Mouse (Mus musculus) liver, embryonic 12.5 days (tissue): ENCODE data around the gene Ahcyl1. TPM values are rescaled to one million over a fixed set of nuclear protein-coding genes. Genes with fewer than 3 reads are reported as not detected.
"Not testable (repeated sequence)": the region's sequence is repeated elsewhere in the genome, so short reads cannot be mapped to it uniquely, and the experiment has no call there.

Source experiments
- ATAC-seq: fragments of 200-750 bp; cut with Nextera tagmentation; 2 replicates; pipeline ENCODE4 v1.8.0; 2017; ENCODE audit warnings: moderate number of reproducible peaks, mild to moderate bottlenecking, moderate library complexity
- H3K27ac ChIP-seq: fragments of 300-500 bp; sonication (generic); 2 replicates; pipeline ENCODE4 v1.5.1; 2016; ENCODE audit warnings: mild to moderate bottlenecking
- H3K27me3 ChIP-seq: fragments of 300-500 bp; sonication (generic); replicated peaks from 2 replicates; pipeline ENCODE4 v1.6.1; 2016; ENCODE audit warnings: mild to moderate bottlenecking, moderate library complexity
- H3K36me3 ChIP-seq: fragments of 300-500 bp; sonication (generic); 2 replicates; pipeline ENCODE4 v1.6.1; 2016; ENCODE audit warnings: mild to moderate bottlenecking, moderate library complexity
- H3K4me1 ChIP-seq: fragments of 300-500 bp; sonication (generic); 2 replicates; pipeline ENCODE4 v1.6.1; 2016
- H3K4me2 ChIP-seq: fragments of 300-500 bp; sonication (generic); 2 replicates; pipeline ENCODE4 v1.6.1; 2016; ENCODE audit warnings: mild to moderate bottlenecking, moderate library complexity
- H3K4me3 ChIP-seq: fragments of 300-500 bp; sonication (generic); 2 replicates; pipeline ENCODE4 v1.5.1; 2016; ENCODE audit warnings: mild to moderate bottlenecking, moderate library complexity
- H3K9ac ChIP-seq: fragments of 300-500 bp; sonication (generic); 2 replicates; pipeline ENCODE4 v1.6.1; 2016; ENCODE audit warnings: mild to moderate bottlenecking, moderate library complexity
- H3K9me3 ChIP-seq: fragments of 300-500 bp; sonication (generic); replicated peaks from 2 replicates; pipeline ENCODE4 v1.6.1; 2016; ENCODE audit warnings: mild to moderate bottlenecking, moderate library complexity
- WGBS: fragments of 180-500 bp; shearing (Covaris S2); methylation state at CpG from one replicate; pipeline ENCODE4 v1.1.7; 2016; ENCODE audit not compliant: insufficient replicate concordance; 5-methylcytosine and 5-hydroxymethylcytosine counted together
- polyA plus RNA-seq: library from polyadenylated mRNA; unstranded; fragments of >200 nt; fragmentation: Nextera tagmentation; extraction: Ambion mirVana; gene quantifications from 2 replicates; pipeline ENCODE4 v1.2.1, GENCODE M21; 2016

Ahcyl1 gene
- polyA plus RNA-seq, 1 experiment from 2014 or later, result 54.0 TPM

DNA sequence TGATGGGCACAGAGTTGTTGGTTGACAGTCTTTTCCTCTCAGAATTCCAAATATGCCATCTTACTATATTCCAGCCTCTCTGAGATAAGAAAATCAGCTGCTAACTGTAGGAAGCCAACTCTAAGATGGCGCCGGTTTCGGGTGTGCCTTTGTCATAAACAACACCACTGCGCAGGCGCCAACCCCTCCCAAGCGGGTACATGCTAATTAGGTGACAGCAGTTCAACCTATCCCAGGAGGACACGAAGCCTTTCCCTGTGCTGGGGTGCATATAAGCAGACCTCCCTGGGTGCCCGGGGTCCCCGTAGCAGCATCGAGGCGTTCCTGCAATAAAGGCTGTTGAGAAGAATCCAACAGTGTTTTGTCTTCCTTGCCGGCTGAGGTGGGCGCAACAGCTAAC lies 39.3 kb upstream of the Ahcyl1 start:
- H3K9me3 ChIP-seq, H3K27ac ChIP-seq, H3K9ac ChIP-seq, H3K27me3 ChIP-seq, H3K36me3 ChIP-seq, ATAC-seq, H3K4me3 ChIP-seq, H3K4me2 ChIP-seq: not testable (repeated sequence)
- peaks cover 10% of the 10 kb centered on the region; the same call in 1 of the 2 replicates for H3K4me1 ChIP-seq
- 79% methylated on average over 13 of the region's 13 CpGs for WGBS

DNA sequence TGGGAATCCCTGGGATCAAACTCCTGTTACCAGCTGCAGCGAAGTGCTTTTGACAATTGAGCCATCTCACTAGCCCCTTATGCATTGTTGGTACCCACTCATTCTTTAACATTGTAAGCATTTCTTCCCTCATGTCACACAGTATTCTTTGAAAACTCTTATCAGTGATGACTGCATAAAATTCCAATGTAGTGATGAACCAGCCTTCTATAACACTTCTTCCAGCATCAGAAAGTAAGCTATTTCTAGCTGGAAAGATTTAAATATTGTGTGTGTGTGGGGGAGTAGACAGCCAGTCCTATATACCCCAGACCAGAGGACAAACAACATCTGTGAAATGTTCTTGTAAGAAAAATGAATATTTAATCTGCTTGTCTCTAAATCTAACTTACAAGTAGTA lies 37.0 kb upstream of the Ahcyl1 start:
- no peak for ATAC-seq
- Histone ChIP-seq H3K27ac (no peak overlapping the region), H3K36me3 (no peaks in the 10 kb centered on the region), H3K4me2 (no peak overlapping the region), H3K4me3 (no peak overlapping the region), H3K27me3 (no peaks in the 10 kb centered on the region), H3K9ac (no peak overlapping the region), H3K4me1 (no peaks in the 10 kb centered on the region), H3K9me3 (no peaks in the 10 kb centered on the region)
- 81% methylated on average over 1 of the region's 1 CpGs for WGBS

DNA sequence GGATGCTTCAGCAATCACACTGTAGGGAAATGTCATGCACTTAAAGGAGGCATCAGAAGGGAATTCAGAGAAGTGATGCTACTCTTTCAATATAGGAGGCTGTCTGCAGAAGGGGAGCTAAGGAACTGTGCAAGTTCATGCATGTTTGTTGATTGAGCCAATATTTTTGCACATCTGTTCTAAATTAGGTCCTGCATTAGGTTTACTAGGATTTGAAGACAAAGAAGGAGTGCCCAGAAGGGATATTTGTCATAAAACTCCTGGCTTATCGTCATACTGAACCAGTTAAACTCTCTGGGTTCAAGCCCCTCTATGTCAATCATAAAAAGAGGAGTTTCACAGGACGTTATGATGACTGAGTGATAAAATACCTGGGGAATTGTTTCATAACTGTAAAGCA lies 33.9 kb upstream of the Ahcyl1 start:
- Histone ChIP-seq H3K4me3 (no peak overlapping the region), H3K4me1 (no peaks in the 10 kb centered on the region), H3K27me3 (no peaks in the 10 kb centered on the region), H3K4me2 (no peak overlapping the region), H3K9ac (no peak overlapping the region), H3K36me3 (no peaks in the 10 kb centered on the region), H3K27ac (no peak overlapping the region), H3K9me3 (no peaks in the 10 kb centered on the region)
- no peak for ATAC-seq
- WGBS, result 62% methylated on average over 2 of the region's 2 CpGs

DNA sequence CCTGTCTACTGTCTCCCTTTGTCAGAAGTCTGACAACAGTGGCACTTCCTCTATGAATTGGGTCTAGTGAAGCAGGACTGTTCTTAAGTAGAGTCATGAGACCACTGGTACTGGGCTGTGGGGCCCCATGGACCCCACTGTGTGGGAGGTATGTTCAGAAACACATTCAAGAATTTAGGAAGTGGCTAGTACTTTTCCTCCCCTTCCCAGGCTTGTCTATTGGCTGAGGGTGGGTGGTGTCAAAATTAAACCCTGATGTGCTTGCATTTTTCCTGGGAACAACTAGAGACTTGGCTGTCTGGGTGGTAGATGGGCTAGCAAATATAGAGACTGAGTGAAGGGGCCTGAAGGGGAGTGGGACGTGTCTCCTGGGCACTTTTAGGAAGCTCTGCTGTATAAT lies 32.1 kb upstream of the Ahcyl1 start:
- H3K36me3 ChIP-seq, result no peaks in the 10 kb centered on the region
- H3K27me3 ChIP-seq, result no peaks in the 10 kb centered on the region
- no peak overlapping the region for H3K27ac ChIP-seq
- WGBS, result 27% methylated on average over 1 of the region's 1 CpGs
- no peaks in the 10 kb centered on the region for H3K9me3 ChIP-seq
- no peak for ATAC-seq
- no peaks in the 10 kb centered on the region for H3K4me1 ChIP-seq
- H3K4me3 ChIP-seq, result no peak overlapping the region
- H3K4me2 ChIP-seq, result no peak overlapping the region
- H3K9ac ChIP-seq, result no peak overlapping the region

DNA sequence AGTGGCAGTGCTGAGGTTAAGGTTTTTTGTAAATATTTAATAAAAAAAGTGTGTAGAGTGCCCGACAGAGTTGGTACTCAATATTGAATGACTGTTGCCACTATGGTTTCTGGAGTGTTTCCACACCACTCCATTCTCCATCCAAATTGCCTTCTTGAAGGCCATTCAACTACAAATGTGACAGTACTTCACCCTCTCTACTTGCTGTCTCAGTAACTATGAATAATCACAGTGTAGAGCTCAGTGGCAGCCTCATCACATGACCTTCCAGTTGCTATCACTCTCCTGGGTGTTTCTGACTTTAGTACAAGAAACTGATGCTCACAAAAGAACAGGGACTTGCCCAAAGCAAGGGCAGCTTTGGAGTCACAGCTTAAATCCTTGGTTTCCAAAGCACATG lies 19.6 kb upstream of the Ahcyl1 start:
- Histone ChIP-seq H3K4me3 (no peak overlapping the region), H3K36me3 (no peaks in the 10 kb centered on the region), H3K27me3 (no peaks in the 10 kb centered on the region), H3K27ac (no peak overlapping the region), H3K4me2 (no peak overlapping the region), H3K9ac (no peak overlapping the region), H3K4me1 (no peaks in the 10 kb centered on the region), H3K9me3 (no peaks in the 10 kb centered on the region)
- WGBS, result 33% methylated on average over 1 of the region's 1 CpGs
- ATAC-seq, result no peak

DNA sequence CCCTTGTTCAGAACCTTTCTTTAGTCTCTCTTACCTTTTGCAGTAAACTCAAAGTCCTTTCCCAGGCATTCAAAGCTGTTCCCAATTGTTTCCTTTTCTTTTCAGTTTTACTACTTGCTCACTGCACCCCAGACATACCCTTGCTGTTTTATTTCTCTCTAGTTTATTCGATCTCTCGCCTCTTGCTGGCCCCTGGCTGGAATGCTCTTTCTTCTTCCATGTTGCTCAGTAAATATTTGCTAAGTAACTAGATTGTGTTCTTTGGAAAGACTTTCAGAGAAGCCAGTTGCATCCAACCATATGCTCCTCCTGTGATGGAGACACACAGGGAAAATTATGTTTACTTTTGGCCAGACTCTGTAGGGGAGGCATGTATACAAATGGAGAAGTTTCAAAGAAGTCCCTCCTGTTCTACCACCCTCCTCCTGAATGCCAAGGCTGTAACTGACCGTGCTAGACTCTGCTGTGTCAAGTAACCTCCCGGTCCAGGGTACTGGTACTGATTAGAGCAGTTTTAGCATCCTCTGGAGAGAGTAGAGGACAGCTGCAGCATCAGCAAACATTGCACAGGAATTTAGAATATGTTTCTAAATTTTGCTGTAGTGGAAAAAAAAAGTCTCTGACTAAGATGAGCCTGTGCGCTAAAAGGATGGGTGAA lies 18.0 kb upstream of the Ahcyl1 start:
- Histone ChIP-seq H3K9me3 (no peaks in the 10 kb centered on the region), H3K27me3 (0 out of 2 replicates have a peak, but pooled peaks cover 4% of the 10 kb centered on the region), H3K4me3 (no peak overlapping the region), H3K4me2 (no peak overlapping the region), H3K27ac (no peak overlapping the region), H3K9ac (no peak overlapping the region), H3K36me3 (no peaks in the 10 kb centered on the region), H3K4me1 (no peaks in the 10 kb centered on the region)
- ATAC-seq, result no peak
- WGBS, result 57% methylated on average over 5 of the region's 5 CpGs

DNA sequence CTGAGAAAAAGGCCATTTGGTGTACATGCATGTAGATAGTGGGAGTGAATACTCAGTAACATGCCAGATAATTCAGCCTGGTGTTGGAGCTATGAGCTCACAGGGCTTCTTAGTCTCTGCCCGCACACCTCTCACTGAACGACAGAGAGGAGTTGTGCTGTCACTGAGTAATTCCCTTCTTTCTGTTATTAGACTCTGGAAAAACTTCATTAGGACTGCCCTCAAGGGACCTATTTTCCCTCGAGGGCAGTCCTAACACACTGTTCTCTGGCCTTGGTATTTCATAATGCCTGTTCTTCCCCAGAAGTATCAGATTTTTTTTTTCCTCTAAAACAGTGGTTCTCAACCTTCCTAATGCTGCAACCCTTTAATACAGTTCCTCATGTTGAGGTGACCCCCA lies 15.7 kb upstream of the Ahcyl1 start:
- whole genome bisulfite sequencing, result 58% methylated on average over 3 of the region's 3 CpGs
- no peak overlapping the region for H3K27ac ChIP-seq

DNA sequence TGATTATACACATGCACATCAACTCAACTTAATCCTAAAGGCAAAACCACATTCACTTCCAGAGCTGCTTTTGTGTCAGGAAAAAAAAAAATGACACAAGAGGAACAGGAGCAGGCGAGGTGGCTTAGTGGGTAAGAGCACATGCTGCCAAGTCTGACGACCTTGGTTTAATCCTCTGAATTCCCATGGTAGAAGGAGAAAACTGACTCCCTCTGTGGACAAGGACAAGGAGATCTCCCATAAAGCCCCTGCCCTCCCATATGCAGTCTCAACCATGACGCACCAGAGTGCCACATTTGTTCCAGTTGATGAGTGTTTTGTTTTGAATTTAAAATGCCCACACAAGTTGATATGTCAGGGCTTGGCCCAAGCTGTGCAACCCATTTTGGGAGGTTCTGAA lies 12.8 kb upstream of the Ahcyl1 start:
- Histone ChIP-seq H3K27me3 (0 out of 2 replicates have a peak, but pooled peaks cover 4% of the 10 kb centered on the region), H3K36me3 (no peaks in the 10 kb centered on the region), H3K4me1 (no peaks in the 10 kb centered on the region), H3K27ac (no peak overlapping the region), H3K9ac (no peak overlapping the region), H3K4me2 (no peak overlapping the region), H3K9me3 (no peaks in the 10 kb centered on the region), H3K4me3 (no peak overlapping the region)
- 64% methylated on average over 3 of the region's 3 CpGs for WGBS
- ATAC-seq, result no peak

More for the DNA sequence above, 15.7 kb upstream of the Ahcyl1 start:
- no peaks in the 10 kb centered on the region for H3K9me3 ChIP-seq
- ATAC-seq, result no peak
- H3K4me1 ChIP-seq, result no peaks in the 10 kb centered on the region
- no peak overlapping the region for H3K9ac ChIP-seq
- H3K36me3 ChIP-seq, result no peaks in the 10 kb centered on the region
- H3K4me2 ChIP-seq, result no peak overlapping the region
- 0 out of 2 replicates have a peak, but pooled peaks cover 4% of the 10 kb centered on the region for H3K27me3 ChIP-seq
- no peak overlapping the region for H3K4me3 ChIP-seq

DNA sequence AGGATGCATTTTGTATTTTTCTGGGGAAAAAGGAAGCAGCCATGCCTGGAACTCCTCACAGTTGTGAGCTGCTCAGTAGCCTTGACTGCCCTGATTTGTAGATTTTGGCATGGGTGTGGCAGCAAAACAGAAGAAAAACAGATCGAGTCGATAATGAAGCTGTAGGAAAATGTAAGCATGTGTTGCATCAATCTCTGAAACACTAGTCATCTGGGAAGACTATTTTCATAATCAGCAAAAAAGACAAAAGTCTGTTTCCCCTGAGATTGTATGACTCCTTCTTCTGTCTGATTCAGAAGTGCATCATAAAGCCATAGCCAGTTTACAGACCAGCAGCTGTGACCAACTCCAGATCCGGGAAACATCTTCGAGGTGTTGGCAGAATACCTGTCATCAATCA lies 10.9 kb upstream of the Ahcyl1 start:
- Histone ChIP-seq H3K36me3 (no peaks in the 10 kb centered on the region), H3K27me3 (0 out of 2 replicates have a peak, but pooled peaks cover 4% of the 10 kb centered on the region), H3K27ac (no peak overlapping the region), H3K4me1 (no peaks in the 10 kb centered on the region), H3K4me3 (no peak overlapping the region), H3K4me2 (no peak overlapping the region), H3K9me3 (no peaks in the 10 kb centered on the region), H3K9ac (no peak overlapping the region)
- ATAC-seq, result no peak
- 73% methylated on average over 4 of the region's 4 CpGs for WGBS

DNA sequence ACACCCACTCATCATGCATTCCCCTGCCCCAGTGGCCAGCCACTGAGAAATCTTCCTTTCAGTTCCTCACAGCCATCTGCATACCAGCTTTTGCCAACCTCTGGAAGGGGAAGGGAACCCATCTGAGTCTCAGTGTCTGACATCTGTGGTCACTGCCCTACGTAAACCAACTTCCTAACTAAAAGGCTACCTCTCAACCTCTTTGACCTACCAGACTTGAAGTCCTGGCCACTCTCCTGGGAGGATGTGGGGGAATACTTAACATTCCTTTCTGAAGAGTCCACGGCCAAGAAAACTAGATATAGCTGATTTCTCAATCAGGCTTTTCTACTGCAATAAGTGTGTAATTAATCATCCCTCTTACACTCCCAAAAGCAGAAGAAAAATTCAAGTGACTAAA lies 9.8 kb upstream of the Ahcyl1 start:
- H3K4me2 ChIP-seq, result no peak overlapping the region
- 40% methylated on average over 2 of the region's 2 CpGs for WGBS
- no peak overlapping the region for H3K9ac ChIP-seq
- H3K4me3 ChIP-seq, result no peak overlapping the region
- no peak overlapping the region for H3K27ac ChIP-seq
- 0 out of 2 replicates have a peak, but pooled peaks cover 4% of the 10 kb centered on the region for H3K27me3 ChIP-seq
- no peaks in the 10 kb centered on the region for H3K36me3 ChIP-seq
- ATAC-seq, result no peak
- H3K4me1 ChIP-seq, result no peaks in the 10 kb centered on the region
- H3K9me3 ChIP-seq, result no peaks in the 10 kb centered on the region

DNA sequence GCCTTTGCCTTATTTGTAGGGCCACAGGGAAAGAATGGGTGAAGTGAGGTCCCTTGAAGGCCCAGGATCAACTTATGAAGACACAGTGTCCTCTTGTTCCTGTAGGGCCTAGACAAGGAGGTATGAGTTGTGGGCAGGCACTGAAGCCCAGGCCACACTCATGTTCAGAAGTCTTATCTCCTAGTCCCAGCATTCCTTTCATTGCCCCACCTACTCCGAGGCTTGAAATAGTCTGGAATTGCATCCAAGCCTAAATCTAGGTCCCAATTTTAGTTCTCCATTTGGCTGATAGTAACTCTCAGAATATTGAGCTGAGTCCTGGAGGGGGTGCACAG lies 8.0 kb upstream of the Ahcyl1 start:
- Histone ChIP-seq H3K4me1 (no peaks in the 10 kb centered on the region), H3K27me3 (no peaks in the 10 kb centered on the region), H3K9ac (no peak overlapping the region), H3K4me2 (no peak overlapping the region), H3K36me3 (no peaks in the 10 kb centered on the region), H3K27ac (no peak overlapping the region), H3K9me3 (no peaks in the 10 kb centered on the region), H3K4me3 (no peak overlapping the region)
- 61% methylated on average over 1 of the region's 1 CpGs for WGBS
- no peak for ATAC-seq

DNA sequence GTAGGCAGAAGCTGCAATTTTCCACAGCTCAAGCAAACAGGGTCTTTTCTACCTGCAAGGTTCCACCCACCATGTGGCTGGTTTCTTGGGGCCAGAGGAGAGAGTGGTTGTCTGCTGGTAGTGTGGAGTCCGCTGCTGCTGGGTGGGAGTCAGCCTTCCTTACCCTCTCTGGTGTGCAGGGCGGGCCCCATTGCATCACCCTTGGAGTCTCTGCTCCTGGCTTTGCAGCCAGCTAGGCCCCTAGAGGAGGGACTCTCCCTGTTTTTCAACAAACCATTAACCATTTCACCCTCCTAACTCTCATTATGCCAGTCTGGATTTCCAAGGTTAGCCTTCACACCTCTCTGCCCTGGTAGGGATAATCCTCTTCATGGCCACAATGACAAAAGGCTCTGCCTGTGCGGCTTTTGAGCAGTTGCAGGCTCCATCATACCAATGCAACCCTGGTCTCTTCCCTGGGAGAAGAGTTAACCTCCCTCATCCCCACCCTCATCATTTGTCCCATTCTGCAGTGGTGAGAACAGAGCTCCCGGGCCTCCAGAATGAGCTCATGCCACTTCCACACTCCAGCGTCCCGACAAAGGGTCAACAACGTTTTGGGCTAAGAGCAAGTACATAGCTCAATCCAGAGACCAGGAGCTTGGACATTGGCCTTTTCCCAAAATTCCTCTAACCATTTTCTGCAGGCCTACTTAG lies 7.5 kb upstream of the Ahcyl1 start:
- Histone ChIP-seq H3K27ac (no peak overlapping the region), H3K4me3 (no peak overlapping the region), H3K4me1 (no peaks in the 10 kb centered on the region), H3K36me3 (no peaks in the 10 kb centered on the region), H3K9me3 (no peaks in the 10 kb centered on the region), H3K9ac (no peak overlapping the region), H3K4me2 (no peak overlapping the region), H3K27me3 (no peaks in the 10 kb centered on the region)
- no peak for ATAC-seq
- WGBS, result 68% methylated on average over 7 of the region's 7 CpGs
